Mouse (Mus musculus) kidney, postnatal 0 days (tissue): Measurements from ENCODE around the gene Idh2. TPM values are rescaled to one million over a fixed set of nuclear protein-coding genes. Genes with fewer than 3 reads are reported as not detected.

Experiments used
- ATAC-seq: fragments of 200-750 bp; cut with Nextera tagmentation; replicated peaks from 2 replicates; pipeline ENCODE4 v1.8.0; 2017; ENCODE audit warnings: low read depth, moderate number of reproducible peaks, moderate TSS enrichment, moderate library complexity; ENCODE audit not compliant: low FRiP score
- DNase-seq: peaks from one replicate; pipeline ENCODE4 v3.0.0-alpha.2; 2016; ENCODE audit warnings: low spot score
- H3K27ac ChIP-seq: fragments of 300-500 bp; sonication (generic); 2 replicates; pipeline ENCODE4 v1.5.1; 2014; ENCODE audit warnings: mild to moderate bottlenecking
- H3K27me3 ChIP-seq: fragments of 300-500 bp; sonication (generic); 2 replicates; pipeline ENCODE4 v1.6.1; 2014; ENCODE audit warnings: low read length, mixed read lengths; ENCODE audit not compliant: insufficient read depth
- H3K36me3 ChIP-seq: fragments of 300-500 bp; sonication (generic); 2 replicates; pipeline ENCODE4 v1.6.1; 2014; ENCODE audit warnings: low read length, mixed read lengths; ENCODE audit not compliant: insufficient read depth
- H3K4me1 ChIP-seq: fragments of 300-500 bp; sonication (generic); replicated peaks from 2 replicates; pipeline ENCODE4 v1.6.1; 2014; ENCODE audit warnings: antibody characterized with exemption, low read length, mixed read lengths; ENCODE audit not compliant: insufficient read depth
- H3K4me2 ChIP-seq: fragments of 300-500 bp; sonication (generic); 2 replicates; pipeline ENCODE4 v1.6.1; 2014; ENCODE audit warnings: mild to moderate bottlenecking, low read length, moderate library complexity, mixed read lengths
- H3K4me3 ChIP-seq: fragments of 300-500 bp; sonication (generic); replicated peaks from 2 replicates; pipeline ENCODE4 v1.5.1; 2014; ENCODE audit warnings: low read depth, low read length
- H3K9ac ChIP-seq: fragments of 300-500 bp; sonication (generic); 2 replicates; pipeline ENCODE4 v1.6.1; 2014; ENCODE audit warnings: low read depth, low read length
- H3K9me3 ChIP-seq: fragments of 300-500 bp; sonication (generic); replicated peaks from 2 replicates; pipeline ENCODE4 v1.6.1; 2016; ENCODE audit warnings: low read length, inconsistent platforms, mixed read lengths
- CTCF ChIP-seq: IDR thresholded peaks from 2 replicates; pipeline ENCODE4 v1.5.1; 2016; ENCODE audit warnings: antibody characterized with exemption, low read depth, mild to moderate bottlenecking, moderate library complexity
- WGBS: fragments of 180-500 bp; shearing (Covaris S2); extraction: QIAGEN DNeasy Blood & Tissue Kit; methylation state at CpG from one replicate; pipeline ENCODE4 v1.1.7; 2014; 5-methylcytosine and 5-hydroxymethylcytosine counted together
- polyA plus RNA-seq: library from polyadenylated mRNA; unstranded; fragments of >200 nt; fragmentation: Nextera tagmentation; extraction: Ambion mirVana; gene quantifications from 2 replicates; pipeline ENCODE4 v1.2.1, GENCODE M21; 2015

Gene Idh2
- polyA plus RNA-seq, 1 experiment from 2014 or later: 630 TPM

GRCm38 (mm10) chr7:80068341-80068740 is 46.9 kb downstream of the Idh2 start:
- no peak overlapping the region for H3K4me3 ChIP-seq
- no peak for TF ChIP-seq CTCF
- WGBS: 55% methylated on average over 5 of the region's 7 CpGs
- no peak overlapping the region for H3K27ac ChIP-seq
- ATAC-seq (no peak), DNase-seq (no peak)
- H3K9ac ChIP-seq: no peak overlapping the region
- no peaks in the 10 kb centered on the region for H3K27me3 ChIP-seq
- H3K9me3 ChIP-seq: no peaks in the 10 kb centered on the region
- no peaks in the 10 kb centered on the region for H3K36me3 ChIP-seq
- no peak overlapping the region for H3K4me2 ChIP-seq
- peaks cover 25% of the 10 kb centered on the region for H3K4me1 ChIP-seq

- H3K27me3 ChIP-seq: no peaks in the 10 kb centered on the region
- no peak overlapping the region for H3K4me2 ChIP-seq
- WGBS: 53% methylated on average over 13 of the region's 13 CpGs
- no peaks in the 10 kb centered on the region for H3K9me3 ChIP-seq
- H3K4me1 ChIP-seq: peaks cover 21% of the 10 kb centered on the region
- no peak overlapping the region for H3K9ac ChIP-seq
- no peak overlapping the region for H3K4me3 ChIP-seq
- TF ChIP-seq CTCF: no peak
- ATAC-seq: no peak
- H3K36me3 ChIP-seq: no peaks in the 10 kb centered on the region
- no peak for DNase-seq
- H3K27ac ChIP-seq: peak overlapping the region; percentile 47; the same call in 1 of the 2 replicates
Measured at GRCm38 (mm10) chr7:80066675-80067455, 48.3 kb downstream of the Idh2 start.

GRCm38 (mm10) chr7:80065250-80065649 is 49.9 kb downstream of the Idh2 start:
- no peaks in the 10 kb centered on the region for H3K9me3 ChIP-seq
- DNase-seq (no peak), ATAC-seq (no peak)
- H3K4me2 ChIP-seq: no peak overlapping the region
- no peaks in the 10 kb centered on the region for H3K36me3 ChIP-seq
- no peak overlapping the region for H3K9ac ChIP-seq
- no peaks in the 10 kb centered on the region for H3K27me3 ChIP-seq
- H3K4me1 ChIP-seq: peaks cover 23% of the 10 kb centered on the region
- H3K27ac ChIP-seq: no peak overlapping the region
- 90% methylated on average over 3 of the region's 3 CpGs for WGBS
- no peak overlapping the region for H3K4me3 ChIP-seq
- TF ChIP-seq CTCF: no peak

GRCm38 (mm10) chr7:80063902-80064736 is 51.1 kb downstream of the Idh2 start:
- peaks cover 22% of the 10 kb centered on the region for H3K4me1 ChIP-seq
- no peak overlapping the region for H3K9ac ChIP-seq
- no peak overlapping the region for H3K27ac ChIP-seq
- no peak for DNase-seq
- H3K27me3 ChIP-seq: no peaks in the 10 kb centered on the region
- no peaks in the 10 kb centered on the region for H3K36me3 ChIP-seq
- no peak overlapping the region for H3K4me3 ChIP-seq
- H3K9me3 ChIP-seq: no peaks in the 10 kb centered on the region
- 80% methylated on average over 15 of the region's 15 CpGs for WGBS
- H3K4me2 ChIP-seq: no peak overlapping the region
- ATAC-seq: no peak
- no peak for TF ChIP-seq CTCF

GRCm38 (mm10) chr7:80063244-80063643 is 51.9 kb downstream of the Idh2 start:
- Histone ChIP-seq H3K36me3 (no peaks in the 10 kb centered on the region), H3K9me3 (no peaks in the 10 kb centered on the region), H3K9ac (no peak overlapping the region), H3K4me2 (no peak overlapping the region), H3K27me3 (no peaks in the 10 kb centered on the region), H3K4me1 (peaks cover 29% of the 10 kb centered on the region), H3K4me3 (no peak overlapping the region), H3K27ac (no peak overlapping the region)
- no peak for TF ChIP-seq CTCF
- no peak for DNase-seq
- WGBS: 71% methylated on average over 5 of the region's 5 CpGs
- ATAC-seq: no peak

GRCm38 (mm10) chr7:80062083-80062826 is 52.9 kb downstream of the Idh2 start:
- H3K4me1 ChIP-seq: peaks cover 39% of the 10 kb centered on the region
- DNase-seq (no peak), ATAC-seq (no peak)

More at GRCm38 (mm10) chr7:80062083-80062826, 52.9 kb downstream of the Idh2 start:
- Histone ChIP-seq H3K4me2 (no peak overlapping the region), H3K27ac (peak overlapping the region; percentile 15; the same call in 1 of the 2 replicates), H3K9ac (no peak overlapping the region), H3K27me3 (no peaks in the 10 kb centered on the region), H3K36me3 (no peaks in the 10 kb centered on the region), H3K4me3 (no peak overlapping the region), H3K9me3 (no peaks in the 10 kb centered on the region)
- no peak for TF ChIP-seq CTCF
- WGBS: 92% methylated on average over 17 of the region's 17 CpGs
